Mouse (Mus musculus) C2C12 (cell line): ENCODE data around the gene Kat2a. TPM values are rescaled to one million over a fixed set of nuclear protein-coding genes. Genes with fewer than 3 reads are reported as not detected.

ENCODE experiments used
- H3K27me3 ChIP-seq: one replicate; pipeline ENCODE4 v1.6.1; 2011; ENCODE audit not compliant: control insufficient read depth, insufficient read depth, insufficient read length
- H3K36me3 ChIP-seq: one replicate; pipeline ENCODE4 v1.6.1; 2011; ENCODE audit not compliant: control insufficient read depth, insufficient read depth
- H3K4me3 ChIP-seq: one replicate; pipeline ENCODE4 v1.5.1; 2011; ENCODE audit warnings: mild to moderate bottlenecking, control low read depth; ENCODE audit not compliant: poor library complexity, insufficient read depth, severe bottlenecking
- H3K79me2 ChIP-seq: one replicate; pipeline ENCODE4 v1.6.1; 2011; ENCODE audit not compliant: control insufficient read depth, insufficient read depth
- H3K79me3 ChIP-seq: one replicate; pipeline ENCODE4 v1.6.1; 2011; ENCODE audit warnings: low read depth, control low read depth
- H3ac ChIP-seq: one replicate; pipeline ENCODE3; 2011; ENCODE audit warnings: low read depth; ENCODE audit not compliant: control insufficient read depth, insufficient read length
- CEBPB ChIP-seq: IDR thresholded peaks from one replicate; pipeline ENCODE4 v1.6.1; 2011; ENCODE audit warnings: low read depth, mild to moderate bottlenecking, control low read depth, moderate library complexity
- CTCF ChIP-seq: IDR thresholded peaks from one replicate; pipeline ENCODE4 v1.5.1; 2011; ENCODE audit not compliant: control insufficient read depth, insufficient read depth, insufficient read length
- FOSL1 ChIP-seq: IDR thresholded peaks from one replicate; pipeline ENCODE4 v1.8.0; 2011; ENCODE audit warnings: mild to moderate bottlenecking, low read length; ENCODE audit not compliant: poor library complexity, insufficient read depth, severe bottlenecking
- MAX ChIP-seq: IDR thresholded peaks from one replicate; pipeline ENCODE4 v1.6.1; 2011; ENCODE audit warnings: mild to moderate bottlenecking, control low read depth
- MYOD1 ChIP-seq: IDR thresholded peaks from one replicate; pipeline ENCODE4 v1.6.1; 2011; ENCODE audit warnings: low read depth; ENCODE audit not compliant: control insufficient read depth, insufficient read length
- MYOG ChIP-seq: IDR thresholded peaks from one replicate; pipeline ENCODE4 v1.6.1; 2011; ENCODE audit not compliant: control insufficient read depth, insufficient read length; ENCODE audit errors: extremely low read depth
- USF1 ChIP-seq: IDR thresholded peaks from one replicate; pipeline ENCODE4 v1.6.1; 2011; ENCODE audit warnings: low read depth, mild to moderate bottlenecking, control low read depth, moderate library complexity
- polyA plus RNA-seq: library from polyadenylated mRNA; unstranded; fragments of >200 nt; fragmentation: generic; extraction: Trizol; gene quantifications from one replicate; pipeline ENCODE4 v1.2.1, GENCODE M21; 2012; ENCODE audit warnings: missing spikeins

The Kat2a gene
- polyA plus RNA-seq, 1 experiment = 50.3 TPM

DNA sequence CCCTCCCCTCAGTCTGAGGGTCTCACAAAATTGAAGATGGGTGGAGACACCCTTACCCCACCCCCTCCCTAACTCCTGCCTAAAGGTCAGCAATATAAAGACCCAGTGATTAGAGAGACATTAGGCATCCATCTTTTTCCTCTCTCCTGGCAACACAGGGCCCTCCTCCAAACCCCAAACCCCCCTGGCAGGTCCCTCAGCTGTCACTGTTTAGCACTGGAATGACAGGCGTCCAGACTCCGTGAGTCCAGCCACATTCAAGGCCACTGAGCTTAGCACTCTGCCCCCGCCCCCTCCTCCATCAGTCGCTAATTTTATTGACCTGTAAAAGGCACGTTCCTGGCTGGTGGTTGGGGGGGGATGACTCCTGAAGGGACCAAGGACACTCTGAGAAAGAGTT lies 19.1 kb downstream of the Kat2a start:
- TF ChIP-seq MAX = no peak
- no peak for TF ChIP-seq MYOG
- TF ChIP-seq USF1 = no peak
- no peak for TF ChIP-seq FOSL1
- no peak for TF ChIP-seq CEBPB
- no peak for TF ChIP-seq CTCF
- Histone ChIP-seq H3K27me3 (no peaks in the 10 kb centered on the region), H3K4me3 (no peak overlapping the region), H3K36me3 (no peaks in the 10 kb centered on the region), H3K79me2 (no peaks in the 10 kb centered on the region), H3K79me3 (no peaks in the 10 kb centered on the region), H3ac (no peak overlapping the region)

DNA sequence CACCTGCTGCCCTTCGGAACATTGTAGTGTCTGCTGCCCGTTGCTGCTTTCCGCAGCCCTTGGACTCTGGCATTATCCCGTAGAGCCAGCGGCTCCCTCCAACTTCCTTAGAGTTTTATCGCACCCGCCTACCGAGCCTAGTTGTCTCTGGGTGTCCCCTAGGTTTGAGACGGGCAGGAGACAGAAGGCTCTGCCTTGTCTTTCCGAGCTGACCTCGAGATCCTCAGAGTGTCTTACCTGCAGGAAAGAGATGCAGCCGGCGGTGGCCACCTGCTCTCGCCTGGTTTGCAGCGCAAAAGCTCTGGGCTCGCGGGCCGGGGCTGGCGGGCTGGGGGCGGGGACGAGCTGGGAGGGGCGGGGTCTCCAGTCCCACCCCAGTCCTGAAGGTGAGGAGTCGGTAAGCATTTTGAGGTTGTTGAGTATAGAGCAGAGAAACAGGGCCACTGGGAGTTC lies 20.1 kb downstream of the Kat2a start, which contains the start of gene Zfp385c:
Gene Zfp385c, minus strand, starts transcription at position 292 of the 453 bp plus-strand sequence.
- no peaks in the 10 kb centered on the region for H3K36me3 ChIP-seq
- H3K4me3 ChIP-seq = no peak within 1 kb of the TSS
- TF ChIP-seq CEBPB (no peak), USF1 (no peak), MYOG (no peak), FOSL1 (no peak), MAX (no peak), CTCF (no peak), MYOD1 (no peak)
- no peaks in the 10 kb centered on the region for H3K79me3 ChIP-seq
- no peaks in the 10 kb centered on the region for H3K27me3 ChIP-seq
- no peak within 1 kb of the TSS for H3ac ChIP-seq
- H3K79me2 ChIP-seq = no peaks in the 10 kb centered on the region

DNA sequence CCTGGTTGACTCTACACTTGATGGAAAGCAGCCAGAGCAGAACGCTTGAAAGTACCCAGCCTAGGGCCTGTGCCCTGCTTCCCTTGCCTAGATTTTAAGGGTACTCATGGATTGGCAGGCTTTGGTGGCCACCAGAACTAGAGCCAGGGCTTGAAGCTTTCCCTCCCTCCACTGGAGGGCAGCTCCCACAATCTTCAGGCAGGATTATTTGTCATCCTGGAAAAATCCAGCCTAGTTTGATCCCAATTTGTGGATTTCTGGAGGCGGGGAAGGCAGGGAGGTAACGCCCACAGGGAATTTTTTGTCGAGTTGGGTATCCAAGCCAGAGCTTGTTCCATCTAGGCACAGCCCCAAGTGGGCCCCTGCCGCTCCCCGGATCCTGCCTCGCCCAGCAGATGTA lies 21.9 kb downstream of the Kat2a start:
- Histone ChIP-seq H3K79me2 (no peaks in the 10 kb centered on the region), H3ac (no peak overlapping the region), H3K36me3 (no peaks in the 10 kb centered on the region), H3K79me3 (no peaks in the 10 kb centered on the region), H3K27me3 (no peaks in the 10 kb centered on the region), H3K4me3 (no peak overlapping the region)
- no peak for TF ChIP-seq USF1
- no peak for TF ChIP-seq FOSL1
- no peak for TF ChIP-seq CEBPB
- no peak for TF ChIP-seq MYOD1
- TF ChIP-seq MAX = no peak
- no peak for TF ChIP-seq MYOG
- no peak for TF ChIP-seq CTCF

DNA sequence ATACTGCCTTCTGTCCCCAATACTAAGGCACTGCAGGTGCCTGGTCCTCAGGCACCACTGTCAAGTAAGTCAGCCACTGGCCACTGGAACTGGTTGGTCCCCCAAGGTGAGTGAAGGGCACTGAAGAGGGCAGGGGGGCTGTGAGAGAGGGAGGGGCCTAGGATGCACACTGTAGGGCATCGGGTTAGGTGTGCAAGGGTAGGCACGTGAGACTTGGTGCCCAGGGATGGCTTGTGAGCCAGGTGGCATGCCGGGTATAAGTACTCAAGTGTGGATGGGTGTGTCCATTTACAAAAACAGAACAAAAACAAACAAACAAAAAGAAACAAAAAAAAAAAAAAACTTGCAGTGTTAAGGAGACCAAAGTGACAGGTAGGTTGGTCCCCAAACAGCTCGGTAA lies 23.8 kb downstream of the Kat2a start:
- no peak overlapping the region for H3K4me3 ChIP-seq
- no peaks in the 10 kb centered on the region for H3K79me3 ChIP-seq
- H3K79me2 ChIP-seq = no peaks in the 10 kb centered on the region
- no peak overlapping the region for H3ac ChIP-seq
- no peaks in the 10 kb centered on the region for H3K36me3 ChIP-seq
- no peak for TF ChIP-seq CEBPB
- TF ChIP-seq MAX = no peak
- no peak for TF ChIP-seq FOSL1
- no peak for TF ChIP-seq MYOD1
- TF ChIP-seq CTCF = no peak
- no peak for TF ChIP-seq USF1
- no peak for TF ChIP-seq MYOG
- H3K27me3 ChIP-seq = peaks cover 7% of the 10 kb centered on the region

DNA sequence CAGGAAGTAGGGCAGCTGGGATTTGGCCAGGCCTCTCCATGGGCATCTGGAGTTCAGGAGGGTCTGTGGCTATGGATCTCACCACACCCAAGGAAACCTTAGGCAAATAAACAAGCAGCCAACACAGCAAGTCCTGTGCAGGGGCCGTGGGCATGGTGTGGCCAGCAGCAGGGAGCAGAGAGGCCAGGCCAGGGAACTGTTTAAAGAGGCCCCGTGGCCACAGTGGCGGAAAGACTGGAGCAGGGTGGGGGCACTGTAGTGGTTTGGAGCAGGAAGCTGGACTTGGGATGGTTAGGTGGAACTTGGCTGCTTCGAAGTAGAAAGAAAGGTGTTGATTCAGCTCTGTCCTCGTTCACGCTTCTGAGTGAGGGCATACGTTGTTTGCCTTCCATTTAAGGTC lies 25.0 kb downstream of the Kat2a start:
- no peaks in the 10 kb centered on the region for H3K79me3 ChIP-seq
- no peak overlapping the region for H3K4me3 ChIP-seq
- no peaks in the 10 kb centered on the region for H3K36me3 ChIP-seq
- H3ac ChIP-seq = no peak overlapping the region
- H3K79me2 ChIP-seq = no peaks in the 10 kb centered on the region
- H3K27me3 ChIP-seq = peaks cover 14% of the 10 kb centered on the region
- TF ChIP-seq FOSL1 (no peak), MAX (no peak), MYOD1 (no peak), CTCF (no peak), CEBPB (no peak), USF1 (no peak), MYOG (no peak)

DNA sequence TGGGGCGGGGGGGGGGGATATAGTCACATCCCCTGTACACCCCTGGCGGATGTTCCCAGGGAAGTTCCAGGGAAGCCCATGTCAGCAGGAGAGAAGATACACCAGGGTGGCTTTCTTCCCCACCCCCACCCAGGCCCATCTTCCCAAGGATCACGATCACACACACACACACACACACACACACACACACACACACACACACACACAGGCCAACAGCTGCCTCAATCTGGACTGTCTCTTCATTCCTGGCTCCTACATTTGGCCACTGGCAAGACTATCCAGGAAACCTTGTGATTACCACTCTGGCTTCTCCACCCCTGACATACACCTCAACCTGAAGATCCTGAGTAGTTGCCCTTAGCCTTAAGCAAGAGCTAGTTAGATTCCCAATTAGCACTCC lies 26.9 kb downstream of the Kat2a start:
- TF ChIP-seq FOSL1 (no peak), CEBPB (no peak), MYOG (no peak), MAX (no peak), CTCF (no peak), USF1 (no peak), MYOD1 (no peak)
- no peak overlapping the region for H3ac ChIP-seq
- no peaks in the 10 kb centered on the region for H3K79me2 ChIP-seq
- H3K79me3 ChIP-seq = no peaks in the 10 kb centered on the region
- H3K36me3 ChIP-seq = no peaks in the 10 kb centered on the region
- peaks cover 24% of the 10 kb centered on the region for H3K27me3 ChIP-seq
- H3K4me3 ChIP-seq = no peak overlapping the region
